Mouse (Mus musculus) cerebellum, postnatal 4 days (tissue): ENCODE measurements at regions not wholly inside any gene's neighbourhood (a gene's known extent, or its start where the extent isn't known, plus 50 kb on each side); places are given as distances from the start of the nearest gene placed in this dataset.

Experiments
- DNase-seq, 2 experiments: peaks; one replicate each; pipeline ENCODE4 v3.0.0; 2022; ENCODE audit warnings: low spot score in 2 of 2, mixed read lengths in 1 of 2

- no peak for DNase-seq
These were observed 57.2 kb upstream of the Unc5b start for GRCm38 (mm10) chr10:60888541-60888940.

GRCm38 (mm10) chr10:60885348-60886275, 54.2 kb upstream of the Unc5b start:
- DNase-seq: no peak

DNA sequence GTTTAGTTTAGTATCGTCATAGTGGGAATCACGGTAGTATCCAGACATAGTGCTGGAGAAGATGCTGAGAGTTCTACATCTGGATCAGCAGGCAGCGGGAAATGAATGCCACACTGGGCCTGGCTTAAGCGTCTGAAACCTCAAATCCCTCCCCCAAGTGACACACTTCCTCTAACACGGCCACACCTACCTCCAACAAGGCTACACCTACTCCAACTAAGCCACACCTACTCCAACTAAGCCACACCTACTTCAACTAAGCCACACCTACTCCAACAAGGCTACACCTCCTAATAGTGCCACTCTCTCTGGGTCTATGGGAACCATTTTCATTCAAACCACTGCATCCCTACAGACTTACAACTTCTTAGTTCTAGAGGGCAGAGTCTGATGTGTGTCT, 53.4 kb upstream of the Unc5b start:
- no peak for DNase-seq
